Mouse (Mus musculus) neural tube, embryonic 12.5 days (tissue): Measurements from ENCODE around the gene Gmppb. TPM values are rescaled to one million over a fixed set of nuclear protein-coding genes. Genes with fewer than 3 reads are reported as not detected.
"Not testable (repeated sequence)": the region's sequence is repeated elsewhere in the genome, so short reads cannot be mapped to it uniquely, and the experiment has no call there.

Source experiments
- ATAC-seq: fragments of 200-750 bp; cut with Nextera tagmentation; 2 replicates; pipeline ENCODE4 v1.8.0; 2017; ENCODE audit warnings: low read depth, mild to moderate bottlenecking, moderate TSS enrichment, moderate library complexity; ENCODE audit not compliant: low FRiP score
- H3K27ac ChIP-seq: fragments of 300-500 bp; sonication (generic); 2 replicates; pipeline ENCODE4 v1.5.1; 2016
- H3K27me3 ChIP-seq: fragments of 300-500 bp; sonication (generic); replicated peaks from 2 replicates; pipeline ENCODE4 v1.6.1; 2016; ENCODE audit warnings: mild to moderate bottlenecking
- H3K36me3 ChIP-seq: fragments of 300-500 bp; sonication (generic); 2 replicates; pipeline ENCODE4 v1.6.1; 2016; ENCODE audit warnings: mild to moderate bottlenecking
- H3K4me1 ChIP-seq: fragments of 300-500 bp; sonication (generic); 2 replicates; pipeline ENCODE4 v1.6.1; 2016
- H3K4me2 ChIP-seq: fragments of 300-500 bp; sonication (generic); replicated peaks from 2 replicates; pipeline ENCODE4 v1.6.1; 2016; ENCODE audit warnings: mild to moderate bottlenecking
- H3K4me3 ChIP-seq: fragments of 300-500 bp; sonication (generic); 2 replicates; pipeline ENCODE4 v1.5.1; 2016
- H3K9ac ChIP-seq: fragments of 300-500 bp; sonication (generic); 2 replicates; pipeline ENCODE4 v1.6.1; 2016; ENCODE audit warnings: mild to moderate bottlenecking
- H3K9me3 ChIP-seq: fragments of 300-500 bp; sonication (generic); 2 replicates; pipeline ENCODE4 v1.6.1; 2016; ENCODE audit warnings: mild to moderate bottlenecking
- WGBS: fragments of 180-500 bp; shearing (Covaris S2); methylation state at CpG from one replicate; pipeline ENCODE4 v1.1.7; 2016; 5-methylcytosine and 5-hydroxymethylcytosine counted together
- polyA plus RNA-seq: library from polyadenylated mRNA; unstranded; fragments of >200 nt; fragmentation: Nextera tagmentation; extraction: Ambion mirVana; gene quantifications from 2 replicates; pipeline ENCODE4 v1.2.1, GENCODE M21; 2016

Gene Gmppb
- 18.3 and 23.5 TPM in 2 replicates for polyA plus RNA-seq

GRCm38 (mm10) chr9:108049016-108049455 lies at the start of gene Gmppb:
Gene Gmppb, plus strand, starts transcription at chr9:108049242.
- peak; percentile 92 for ATAC-seq
- peak within 1 kb of the TSS; percentile 70 for H3K4me3 ChIP-seq
- H3K27ac ChIP-seq: no peak within 1 kb of the TSS
- under 1% methylated on average over 37 of the region's 39 CpGs for WGBS
- H3K9me3 ChIP-seq: no peaks in the 10 kb centered on the region
- H3K4me1 ChIP-seq: peaks cover 29% of the 10 kb centered on the region
- H3K27me3 ChIP-seq: no peaks in the 10 kb centered on the region
- H3K4me2 ChIP-seq: peak within 1 kb of the TSS; percentile 86
- H3K36me3 ChIP-seq: peaks cover 51% of the 10 kb centered on the region
- H3K9ac ChIP-seq: peak within 1 kb of the TSS; percentile 69

GRCm38 (mm10) chr9:108001922-108002770 lies 46.9 kb upstream of the Gmppb start, which contains the start of gene Ip6k1:
Gene Ip6k1, plus strand, starts transcription at chr9:108002501.
- ATAC-seq: peak; percentile 99
- Histone ChIP-seq H3K36me3 (no peaks in the 10 kb centered on the region), H3K27me3 (no peaks in the 10 kb centered on the region), H3K4me1 (peaks cover 24% of the 10 kb centered on the region), H3K4me3 (peak within 1 kb of the TSS; percentile 98), H3K9me3 (no peaks in the 10 kb centered on the region), H3K9ac (peak within 1 kb of the TSS; percentile 98), H3K27ac (peak within 1 kb of the TSS; percentile 77), H3K4me2 (peak within 1 kb of the TSS; percentile 87)
- WGBS: under 1% methylated on average over 51 of the region's 51 CpGs

GRCm38 (mm10) chr9:108002778-108003530 lies 46.1 kb upstream of the Gmppb start:
- no peaks in the 10 kb centered on the region for H3K9me3 ChIP-seq
- H3K4me1 ChIP-seq: peaks cover 24% of the 10 kb centered on the region
- H3K27me3 ChIP-seq: no peaks in the 10 kb centered on the region
- peak overlapping the region; percentile 98 for H3K9ac ChIP-seq
- peak overlapping the region; percentile 87 for H3K4me2 ChIP-seq
- peak overlapping the region; percentile 77 for H3K27ac ChIP-seq
- H3K36me3 ChIP-seq: no peaks in the 10 kb centered on the region
- peak; percentile 62 for ATAC-seq
- under 1% methylated on average over 50 of the region's 50 CpGs for WGBS
- peak overlapping the region; percentile 98 for H3K4me3 ChIP-seq

- whole genome bisulfite sequencing: 18% methylated on average over 8 of the region's 8 CpGs
- Histone ChIP-seq H3K9me3 (no peaks in the 10 kb centered on the region), H3K27me3 (no peaks in the 10 kb centered on the region), H3K4me3 (peak overlapping the region; percentile 98), H3K4me1 (peaks cover 24% of the 10 kb centered on the region), H3K4me2 (peak overlapping the region; percentile 87), H3K27ac (peak overlapping the region; percentile 77; the same call in 1 of the 2 replicates), H3K36me3 (no peaks in the 10 kb centered on the region), H3K9ac (peak overlapping the region; percentile 98)
- no peak for ATAC-seq
Measured at GRCm38 (mm10) chr9:108003531-108003890, 45.5 kb upstream of the Gmppb start.

- H3K9me3 ChIP-seq: no peaks in the 10 kb centered on the region
- WGBS: 96% methylated on average over 5 of the region's 5 CpGs
Measured at GRCm38 (mm10) chr9:108008041-108008440, 41.0 kb upstream of the Gmppb start.

GRCm38 (mm10) chr9:108010385-108010784 lies 38.7 kb upstream of the Gmppb start:
- H3K27me3 ChIP-seq: no peaks in the 10 kb centered on the region
- H3K9me3 ChIP-seq: no peaks in the 10 kb centered on the region
- H3K27ac ChIP-seq: no peak overlapping the region
- no peak for ATAC-seq
- H3K4me2 ChIP-seq: no peak overlapping the region
- no peak overlapping the region for H3K4me3 ChIP-seq
- H3K9ac ChIP-seq: no peak overlapping the region
- peaks cover 8% of the 10 kb centered on the region for H3K36me3 ChIP-seq
- H3K4me1 ChIP-seq: no peaks in the 10 kb centered on the region

More at GRCm38 (mm10) chr9:108008041-108008440, 41.0 kb upstream of the Gmppb start:
- no peak overlapping the region for H3K4me3 ChIP-seq
- H3K27me3 ChIP-seq: no peaks in the 10 kb centered on the region
- no peak overlapping the region for H3K27ac ChIP-seq
- no peak overlapping the region for H3K9ac ChIP-seq
- peaks cover 17% of the 10 kb centered on the region for H3K4me1 ChIP-seq
- peaks cover 7% of the 10 kb centered on the region for H3K36me3 ChIP-seq
- no peak for ATAC-seq
- no peak overlapping the region for H3K4me2 ChIP-seq

- H3K27me3 ChIP-seq, H3K4me3 ChIP-seq, ATAC-seq, H3K9ac ChIP-seq, H3K9me3 ChIP-seq, H3K36me3 ChIP-seq, H3K4me1 ChIP-seq, H3K27ac ChIP-seq, H3K4me2 ChIP-seq: not testable (repeated sequence)
- 98% methylated on average over 2 of the region's 2 CpGs for WGBS
Measured at GRCm38 (mm10) chr9:108013577-108013976, 35.5 kb upstream of the Gmppb start.

- Histone ChIP-seq H3K27me3 (no peaks in the 10 kb centered on the region), H3K27ac (no peak overlapping the region), H3K9ac (no peak overlapping the region), H3K4me3 (no peak overlapping the region), H3K9me3 (no peaks in the 10 kb centered on the region), H3K36me3 (peaks cover 10% of the 10 kb centered on the region), H3K4me1 (no peaks in the 10 kb centered on the region), H3K4me2 (no peak overlapping the region)
- 83% methylated on average over 3 of the region's 3 CpGs for WGBS
- ATAC-seq: no peak
Measured at GRCm38 (mm10) chr9:108017127-108017526, 31.9 kb upstream of the Gmppb start.

GRCm38 (mm10) chr9:108020741-108021140 lies 28.3 kb upstream of the Gmppb start:
- Histone ChIP-seq H3K9me3 (no peaks in the 10 kb centered on the region), H3K4me1 (no peaks in the 10 kb centered on the region), H3K27me3 (no peaks in the 10 kb centered on the region), H3K4me3 (no peak overlapping the region), H3K27ac (no peak overlapping the region), H3K36me3 (peaks cover 22% of the 10 kb centered on the region), H3K4me2 (no peak overlapping the region), H3K9ac (no peak overlapping the region)
- ATAC-seq: no peak
- 95% methylated on average over 1 of the region's 1 CpGs for WGBS

- Histone ChIP-seq H3K27me3 (no peaks in the 10 kb centered on the region), H3K27ac (no peak overlapping the region), H3K4me1 (no peaks in the 10 kb centered on the region), H3K9me3 (no peaks in the 10 kb centered on the region), H3K9ac (no peak overlapping the region), H3K36me3 (peaks cover 42% of the 10 kb centered on the region), H3K4me2 (no peak overlapping the region), H3K4me3 (no peak overlapping the region)
- no peak for ATAC-seq
- WGBS: 87% methylated on average over 3 of the region's 3 CpGs
Measured at GRCm38 (mm10) chr9:108023216-108023615, 25.8 kb upstream of the Gmppb start.

- H3K4me3 ChIP-seq: no peak overlapping the region
- 94% methylated on average over 3 of the region's 3 CpGs for WGBS
- no peak overlapping the region for H3K9ac ChIP-seq
- no peak for ATAC-seq
- no peak overlapping the region for H3K4me2 ChIP-seq
- no peaks in the 10 kb centered on the region for H3K27me3 ChIP-seq
- peaks cover 48% of the 10 kb centered on the region for H3K36me3 ChIP-seq
- no peaks in the 10 kb centered on the region for H3K9me3 ChIP-seq
- no peak overlapping the region for H3K27ac ChIP-seq
- H3K4me1 ChIP-seq: no peaks in the 10 kb centered on the region
Measured at GRCm38 (mm10) chr9:108026584-108026983, 22.5 kb upstream of the Gmppb start.

- H3K36me3 ChIP-seq: peaks cover 59% of the 10 kb centered on the region
- WGBS: 97% methylated on average over 3 of the region's 3 CpGs
Measured at GRCm38 (mm10) chr9:108027867-108028266, 21.2 kb upstream of the Gmppb start.

More at GRCm38 (mm10) chr9:108027867-108028266, 21.2 kb upstream of the Gmppb start:
- Histone ChIP-seq H3K4me2 (no peak overlapping the region), H3K4me1 (no peaks in the 10 kb centered on the region), H3K27me3 (no peaks in the 10 kb centered on the region), H3K9me3 (no peaks in the 10 kb centered on the region), H3K9ac (no peak overlapping the region), H3K27ac (no peak overlapping the region), H3K4me3 (no peak overlapping the region)
- no peak for ATAC-seq
